Mouse (Mus musculus) gastrocnemius, adult 2 months (tissue): Measurements from ENCODE around the gene Exoc4. TPM values are rescaled to one million over a fixed set of nuclear protein-coding genes. Genes with fewer than 3 reads are reported as not detected.

Source experiments
- DNase-seq: peaks from one replicate; pipeline ENCODE4 v3.0.0; 2022
- H3K27ac ChIP-seq: fragments of 200-600 bp; 2 replicates; pipeline ENCODE4 v1.8.1; 2022; ENCODE audit warnings: mild to moderate bottlenecking
- H3K4me3 ChIP-seq: fragments of 200-600 bp; 2 replicates; pipeline ENCODE4 v1.8.1; 2022; ENCODE audit warnings: mild to moderate bottlenecking, moderate library complexity
- CTCF ChIP-seq: fragments of 200-600 bp; IDR thresholded peaks from 2 replicates; pipeline ENCODE4 v1.8.1; 2022; ENCODE audit warnings: antibody characterized with exemption, mild to moderate bottlenecking, moderate library complexity
- intact Hi-C: fragments of 180-260 bp; cut with DNase I; formaldehyde crosslinking; loops from one replicate; pipeline ENCODE4 v1.15.1; 2025
- total RNA-seq, 2 experiments: library from RNA; stranded (reverse); gene quantifications; 2 replicates each; pipeline ENCODE4 v1.2.3; 2021

The Exoc4 gene
- total RNA-seq, 2 experiments from 2014 or later, result 43.6 to 51.4 TPM

GRCm38 (mm10) chr6:33347088-33347775 lies 98.3 kb downstream of the Exoc4 start:
- intact Hi-C loops, result no loop called here
- TF ChIP-seq CTCF, result no peak
- no peak for DNase-seq
- Histone ChIP-seq H3K27ac (no peak overlapping the region), H3K4me3 (no peak overlapping the region)

GRCm38 (mm10) chr6:33361613-33362012 lies 112.7 kb downstream of the Exoc4 start:
- TF ChIP-seq CTCF, result no peak
- peak overlapping the region; percentile 53 for H3K4me3 ChIP-seq
- intact Hi-C loops, result no loop called here
- peak overlapping the region; percentile 85 for H3K27ac ChIP-seq
- DNase-seq, result peak; percentile 79

GRCm38 (mm10) chr6:33380517-33380916 lies 131.6 kb downstream of the Exoc4 start:
- intact Hi-C loops, result no loop called here
- TF ChIP-seq CTCF, result no peak
- DNase-seq, result no peak
- Histone ChIP-seq H3K27ac (no peak overlapping the region), H3K4me3 (no peak overlapping the region)

GRCm38 (mm10) chr6:33382176-33382575 lies 133.3 kb downstream of the Exoc4 start:
- DNase-seq, result no peak
- Histone ChIP-seq H3K27ac (no peak overlapping the region), H3K4me3 (no peak overlapping the region)
- intact Hi-C loops, result no loop called here
- no peak for TF ChIP-seq CTCF

- H3K4me3 ChIP-seq, result no peak overlapping the region
- H3K27ac ChIP-seq, result no peak overlapping the region
- DNase-seq, result no peak
- peak; percentile 36; the same call in 1 of the 2 replicates for TF ChIP-seq CTCF
- intact Hi-C loops, result no loop called here
Measured at GRCm38 (mm10) chr6:33392020-33392419, 143.1 kb downstream of the Exoc4 start.

- intact Hi-C loops, result no loop called here
- no peak overlapping the region for H3K4me3 ChIP-seq
- TF ChIP-seq CTCF, result no peak
- no peak for DNase-seq
- H3K27ac ChIP-seq, result no peak overlapping the region
Measured at GRCm38 (mm10) chr6:33399491-33399890, 150.6 kb downstream of the Exoc4 start.

GRCm38 (mm10) chr6:33401161-33401560 lies 152.3 kb downstream of the Exoc4 start:
- no peak for DNase-seq
- H3K4me3 ChIP-seq, result no peak overlapping the region
- H3K27ac ChIP-seq, result no peak overlapping the region
- TF ChIP-seq CTCF, result no peak
- intact Hi-C loops, result no loop called here

- DNase-seq, result no peak
- intact Hi-C loops, result no loop called here
- peak; percentile 40 for TF ChIP-seq CTCF
- Histone ChIP-seq H3K27ac (no peak overlapping the region), H3K4me3 (no peak overlapping the region)
Measured at GRCm38 (mm10) chr6:33405562-33406275, 156.8 kb downstream of the Exoc4 start.

- intact Hi-C loops, result no loop called here
- TF ChIP-seq CTCF, result no peak
Measured at GRCm38 (mm10) chr6:33409586-33409985, 160.7 kb downstream of the Exoc4 start.

GRCm38 (mm10) chr6:33425007-33425406 lies 176.1 kb downstream of the Exoc4 start:
- no peak overlapping the region for H3K27ac ChIP-seq
- H3K4me3 ChIP-seq, result no peak overlapping the region
- intact Hi-C loops, result no loop called here
- no peak for TF ChIP-seq CTCF
- no peak for DNase-seq

More at GRCm38 (mm10) chr6:33409586-33409985, 160.7 kb downstream of the Exoc4 start:
- no peak for DNase-seq
- Histone ChIP-seq H3K27ac (no peak overlapping the region), H3K4me3 (no peak overlapping the region)

- Histone ChIP-seq H3K27ac (no peak overlapping the region), H3K4me3 (no peak overlapping the region)
- no peak for TF ChIP-seq CTCF
- DNase-seq, result no peak
- intact Hi-C loops, result no loop called here
Measured at GRCm38 (mm10) chr6:33431207-33431787, 182.4 kb downstream of the Exoc4 start.

GRCm38 (mm10) chr6:33440508-33440907 lies 191.6 kb downstream of the Exoc4 start:
- intact Hi-C loops, result no loop called here
- DNase-seq, result no peak
- no peak for TF ChIP-seq CTCF
- no peak overlapping the region for H3K27ac ChIP-seq
- no peak overlapping the region for H3K4me3 ChIP-seq

GRCm38 (mm10) chr6:33453810-33454209 lies 204.9 kb downstream of the Exoc4 start:
- no peak for DNase-seq
- intact Hi-C loops, result no loop called here
- TF ChIP-seq CTCF, result no peak
- H3K4me3 ChIP-seq, result no peak overlapping the region
- no peak overlapping the region for H3K27ac ChIP-seq
